Mouse (Mus musculus) erythroblast, embryonic 14.5 days (primary cell): ENCODE measurements around the gene Serpina16. TPM values are rescaled to one million over a fixed set of nuclear protein-coding genes. Genes with fewer than 3 reads are reported as not detected.
"Not testable (repeated sequence)": the region's sequence is repeated elsewhere in the genome, so short reads cannot be mapped to it uniquely, and the experiment has no call there.

ENCODE experiments used
- H3K27me3 ChIP-seq: 2 replicates; pipeline ENCODE4 v1.6.1; 2012; ENCODE audit warnings: inconsistent platforms; ENCODE audit not compliant: control insufficient read depth
- H3K36me3 ChIP-seq: 2 replicates; pipeline ENCODE4 v1.6.1; 2012; ENCODE audit warnings: mild to moderate bottlenecking, inconsistent platforms; ENCODE audit not compliant: control insufficient read depth
- H3K4me1 ChIP-seq: 2 replicates; pipeline ENCODE4 v1.6.1; 2012; ENCODE audit warnings: inconsistent platforms; ENCODE audit not compliant: control insufficient read depth
- H3K4me3 ChIP-seq: replicated peaks from 2 replicates; pipeline ENCODE3; 2012; ENCODE audit warnings: moderate library complexity, mild to moderate bottlenecking, inconsistent platforms
- H3K9me3 ChIP-seq: 2 replicates; pipeline ENCODE4 v1.6.1; 2012; ENCODE audit warnings: low read length, inconsistent platforms, mixed read lengths; ENCODE audit not compliant: control insufficient read depth
- GATA1 ChIP-seq: IDR thresholded peaks from 2 replicates; pipeline ENCODE4 v1.6.1; 2012; ENCODE audit warnings: low read length, inconsistent platforms, mixed read lengths
- TAL1 ChIP-seq: IDR thresholded peaks from 3 replicates; pipeline ENCODE4 v1.6.1; 2012; ENCODE audit warnings: low read length, inconsistent platforms, mixed read lengths
- polyA plus RNA-seq: library from polyadenylated mRNA; stranded (reverse); fragments of >175 nt; gene quantifications from 2 replicates; pipeline ENCODE4 v1.2.3, GENCODE M21; 2012

Serpina16 gene
- polyA plus RNA-seq, 1 experiment = not detected

DNA sequence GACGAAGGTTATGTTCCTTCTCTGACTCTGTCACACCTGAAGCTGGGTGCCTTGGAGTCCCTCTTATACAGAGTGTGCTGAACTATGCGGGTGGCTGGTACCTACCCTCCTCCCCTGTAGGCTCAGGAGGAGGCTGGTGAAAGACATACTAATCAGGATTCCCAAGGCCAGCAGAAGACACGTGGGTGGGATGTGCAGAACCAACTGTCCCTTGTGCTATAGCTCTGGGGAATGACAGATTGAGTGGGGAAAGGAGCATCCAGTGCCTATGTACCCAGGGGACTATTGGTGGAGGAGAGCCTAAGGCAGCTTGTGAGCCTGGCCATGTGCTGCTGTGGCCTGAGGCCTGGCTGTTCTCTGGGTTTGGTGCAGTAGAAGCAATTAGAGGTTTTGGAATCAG, 10.1 kb upstream of the Serpina16 start:
- TF ChIP-seq TAL1 = no peak
- no peak for TF ChIP-seq GATA1
- H3K4me3 ChIP-seq = no peak overlapping the region
- peaks cover 23% of the 10 kb centered on the region for H3K9me3 ChIP-seq
- no peaks in the 10 kb centered on the region for H3K27me3 ChIP-seq
- no peaks in the 10 kb centered on the region for H3K4me1 ChIP-seq
- no peaks in the 10 kb centered on the region for H3K36me3 ChIP-seq

DNA sequence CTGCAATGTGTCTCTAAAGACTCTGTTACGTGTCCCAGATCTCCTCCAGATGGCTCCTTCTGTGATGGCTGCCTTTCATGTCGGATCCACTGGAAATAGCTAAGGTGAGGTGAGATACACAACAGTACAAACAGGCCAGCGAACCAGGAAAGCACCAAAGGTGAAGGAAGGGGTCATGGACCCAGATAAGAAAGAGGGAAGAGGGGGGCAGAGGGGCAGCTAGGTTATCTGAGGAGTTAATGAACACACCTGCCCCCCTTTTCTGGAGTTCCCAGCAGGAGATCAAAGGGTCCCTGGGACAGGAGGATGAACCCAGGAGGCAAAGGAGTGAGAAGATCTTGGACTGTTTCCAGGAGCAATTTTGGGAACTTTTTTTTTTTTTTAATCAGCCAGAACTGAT, 9.4 kb upstream of the Serpina16 start:
- Histone ChIP-seq H3K27me3 (no peaks in the 10 kb centered on the region), H3K4me3 (no peak overlapping the region), H3K36me3 (no peaks in the 10 kb centered on the region), H3K9me3 (peaks cover 20% of the 10 kb centered on the region), H3K4me1 (no peaks in the 10 kb centered on the region)
- TF ChIP-seq GATA1 (no peak), TAL1 (no peak)

DNA sequence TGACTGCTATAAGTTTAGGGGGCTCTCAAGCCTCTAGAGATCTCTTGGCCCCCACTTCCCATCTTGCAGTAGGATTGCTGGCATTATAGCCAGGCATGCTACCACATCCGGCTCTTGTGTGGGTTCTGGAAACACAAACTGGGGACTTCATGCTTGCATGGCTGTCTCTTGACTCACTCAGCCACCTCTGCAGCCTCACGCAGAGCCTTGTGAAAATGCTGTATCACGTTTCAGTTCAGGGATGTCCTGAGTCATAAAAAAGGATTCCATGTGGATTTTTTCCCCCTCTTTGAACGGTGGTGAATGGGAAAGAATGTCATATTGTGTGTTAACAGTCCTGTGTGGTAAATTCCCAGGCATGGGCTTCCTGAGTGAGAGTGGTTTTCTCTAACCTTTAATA, 7.8 kb upstream of the Serpina16 start:
- H3K4me1 ChIP-seq = no peaks in the 10 kb centered on the region
- TF ChIP-seq GATA1 = no peak
- no peak for TF ChIP-seq TAL1
- H3K36me3 ChIP-seq = no peaks in the 10 kb centered on the region
- H3K4me3 ChIP-seq = no peak overlapping the region
- H3K9me3 ChIP-seq = peaks cover 11% of the 10 kb centered on the region
- no peaks in the 10 kb centered on the region for H3K27me3 ChIP-seq

DNA sequence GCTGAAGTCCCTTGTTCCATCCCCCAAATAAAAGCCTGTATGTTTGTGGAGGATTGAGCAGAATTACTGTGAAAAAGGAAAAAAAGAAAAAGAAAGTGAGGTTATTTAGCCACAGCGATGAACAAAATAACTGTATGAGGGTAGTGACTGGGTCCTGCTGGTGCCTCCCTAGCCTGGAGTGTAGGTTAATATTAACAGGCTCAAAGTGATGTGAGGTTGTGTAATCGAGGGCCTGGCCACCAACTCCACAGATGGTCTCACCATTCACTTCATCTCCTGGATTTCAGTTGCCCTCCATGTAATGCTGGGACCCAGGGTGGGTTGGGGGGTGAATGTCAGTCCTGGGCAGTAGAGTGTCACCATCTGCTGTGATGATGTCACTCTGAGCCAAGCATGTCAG, 5.8 kb upstream of the Serpina16 start:
- Histone ChIP-seq H3K4me1 (no peaks in the 10 kb centered on the region), H3K36me3 (no peaks in the 10 kb centered on the region), H3K4me3 (no peak overlapping the region), H3K9me3 (peaks cover 13% of the 10 kb centered on the region), H3K27me3 (no peaks in the 10 kb centered on the region)
- no peak for TF ChIP-seq TAL1
- TF ChIP-seq GATA1 = no peak

DNA sequence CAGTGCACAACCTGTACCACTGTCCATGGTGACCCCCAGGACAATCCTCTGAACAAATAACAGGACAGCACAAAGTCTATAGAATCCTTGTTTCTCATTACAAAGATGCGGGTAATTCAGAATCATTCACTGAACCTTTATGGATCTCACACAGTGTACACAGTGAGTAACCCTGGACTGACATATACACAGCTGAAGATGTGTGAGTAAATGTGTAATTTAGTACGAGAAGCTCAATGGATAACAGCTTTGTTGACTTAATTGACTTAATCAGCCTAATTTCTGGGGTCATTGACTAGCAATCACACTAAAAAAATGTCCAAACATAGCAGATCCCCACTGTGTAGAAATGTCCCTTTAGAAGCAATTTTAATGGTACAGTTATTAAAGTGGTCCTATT, 5.2 kb upstream of the Serpina16 start:
- H3K36me3 ChIP-seq = no peaks in the 10 kb centered on the region
- peaks cover 12% of the 10 kb centered on the region for H3K9me3 ChIP-seq
- no peaks in the 10 kb centered on the region for H3K4me1 ChIP-seq
- TF ChIP-seq TAL1 (no peak), GATA1 (no peak)
- H3K27me3 ChIP-seq = no peaks in the 10 kb centered on the region
- H3K4me3 ChIP-seq = no peak overlapping the region

DNA sequence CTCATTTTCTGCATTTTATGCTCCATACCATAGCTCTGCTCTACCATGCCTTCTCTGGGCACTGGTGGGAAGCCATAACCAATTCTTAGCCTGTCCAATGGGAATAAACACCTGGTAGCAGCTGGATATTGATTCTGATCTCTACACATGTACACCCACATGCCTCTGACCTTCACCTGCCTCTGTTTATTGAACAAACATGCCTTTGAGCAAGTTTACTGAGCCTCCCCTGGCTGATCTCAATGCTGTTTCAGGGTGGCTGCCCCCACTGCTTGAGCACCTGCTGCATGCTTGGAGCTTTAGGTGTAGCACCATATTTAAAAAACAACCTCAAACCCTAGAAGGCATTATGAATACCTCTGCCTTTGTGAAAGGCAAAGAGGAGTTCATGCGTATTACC, 3.9 kb upstream of the Serpina16 start:
- H3K9me3 ChIP-seq = peaks cover 15% of the 10 kb centered on the region; the same call in 1 of the 2 replicates
- H3K36me3 ChIP-seq, H3K27me3 ChIP-seq, H3K4me3 ChIP-seq, H3K4me1 ChIP-seq: not testable (repeated sequence)

DNA sequence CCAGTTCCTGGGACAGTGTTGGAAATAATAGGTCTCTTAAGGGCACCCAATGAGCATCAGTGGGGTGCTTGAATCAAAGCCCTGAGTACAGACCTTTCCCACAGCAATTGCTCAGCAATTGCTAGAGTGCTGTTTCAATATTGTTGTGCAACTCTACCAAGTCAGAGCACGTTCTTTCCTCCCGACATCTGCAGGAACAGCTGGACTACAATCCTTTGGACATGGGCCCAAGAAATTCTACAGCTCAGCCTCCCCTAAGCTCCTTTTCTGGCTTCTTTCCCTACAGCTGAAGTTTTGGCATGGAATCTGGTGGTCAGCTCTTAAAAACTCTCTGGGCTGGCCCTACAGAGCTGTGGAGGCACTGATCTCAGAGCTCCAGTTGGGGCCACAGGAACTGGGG, 2.8 kb downstream of the Serpina16 start:
- no peak for TF ChIP-seq GATA1
- TF ChIP-seq TAL1 = no peak

DNA sequence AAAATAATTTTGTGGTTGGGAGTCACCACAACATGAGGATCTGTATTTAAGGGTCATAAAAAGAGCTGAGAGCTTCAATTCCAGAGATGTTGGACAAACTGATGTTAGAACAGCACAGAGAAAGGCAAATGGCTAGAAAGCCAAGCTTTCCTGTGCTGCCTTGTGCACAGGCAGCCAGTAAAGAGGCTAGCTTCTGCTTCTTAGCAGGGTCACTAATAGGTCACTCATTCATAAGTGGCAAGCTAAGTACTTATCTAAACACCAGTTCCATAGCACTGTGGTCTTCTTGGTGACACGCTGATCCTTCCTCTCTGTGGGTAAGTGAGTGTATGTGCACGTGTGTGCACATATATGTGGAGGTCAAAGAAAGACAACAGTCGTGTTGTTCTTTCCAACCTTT, 4.5 kb downstream of the Serpina16 start:
- H3K4me1 ChIP-seq = no peaks in the 10 kb centered on the region
- H3K27me3 ChIP-seq = no peaks in the 10 kb centered on the region
- TF ChIP-seq GATA1 (no peak), TAL1 (no peak)

More for the DNA sequence above, 2.8 kb downstream of the Serpina16 start:
- Histone ChIP-seq H3K4me1 (no peaks in the 10 kb centered on the region), H3K36me3 (no peaks in the 10 kb centered on the region), H3K9me3 (peaks cover 26% of the 10 kb centered on the region), H3K4me3 (no peak overlapping the region), H3K27me3 (no peaks in the 10 kb centered on the region)

DNA sequence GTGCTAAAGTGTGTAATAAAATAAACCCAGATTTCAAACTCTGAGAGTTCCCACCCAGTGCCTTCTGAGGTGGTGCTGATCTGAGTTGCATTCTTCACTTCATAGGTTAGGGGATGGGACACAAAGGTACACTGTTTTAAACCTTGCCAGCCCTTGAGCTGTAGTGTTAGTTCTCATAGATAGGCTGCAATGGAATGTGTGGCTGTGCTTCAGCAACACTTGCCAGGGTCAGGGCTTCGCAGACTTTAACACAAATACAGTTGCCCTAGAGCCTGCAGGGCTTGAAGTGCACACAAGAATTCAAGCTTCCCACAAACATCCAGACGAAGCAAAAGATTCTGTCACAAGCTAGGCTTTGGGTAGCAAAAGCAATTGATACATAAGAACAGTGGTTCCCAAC, 5.0 kb downstream of the Serpina16 start:
- Histone ChIP-seq H3K4me3 (no peak overlapping the region), H3K36me3 (no peaks in the 10 kb centered on the region), H3K9me3 (peaks cover 33% of the 10 kb centered on the region), H3K27me3 (no peaks in the 10 kb centered on the region), H3K4me1 (no peaks in the 10 kb centered on the region)
- TF ChIP-seq GATA1 = no peak

More for the DNA sequence above, 4.5 kb downstream of the Serpina16 start:
- Histone ChIP-seq H3K9me3 (peaks cover 31% of the 10 kb centered on the region), H3K36me3 (no peaks in the 10 kb centered on the region), H3K4me3 (no peak overlapping the region)

DNA sequence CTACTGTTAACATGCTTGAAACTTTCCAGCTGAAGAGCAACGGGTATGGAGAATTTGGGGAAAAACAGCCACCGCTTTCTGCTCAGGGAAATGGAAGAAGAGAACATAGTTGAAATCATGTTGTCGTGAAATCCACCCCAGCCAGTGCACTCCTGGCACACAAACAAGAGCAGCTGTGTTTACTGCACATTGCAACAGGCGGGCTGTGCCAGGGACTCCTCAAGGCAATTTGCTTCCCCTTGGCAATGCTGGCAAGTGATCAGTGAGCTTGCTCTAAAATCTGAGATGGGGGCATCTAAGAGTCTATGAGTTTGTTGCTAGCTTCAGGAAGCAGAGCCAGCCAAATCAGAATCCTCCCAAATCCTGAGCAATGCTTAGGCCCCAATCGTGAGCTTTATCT, 5.6 kb downstream of the Serpina16 start:
- no peaks in the 10 kb centered on the region for H3K4me1 ChIP-seq
- H3K4me3 ChIP-seq = no peak overlapping the region
- H3K9me3 ChIP-seq = peaks cover 31% of the 10 kb centered on the region
- no peaks in the 10 kb centered on the region for H3K36me3 ChIP-seq
- no peaks in the 10 kb centered on the region for H3K27me3 ChIP-seq
- TF ChIP-seq TAL1 (no peak), GATA1 (no peak)
